Mouse (Mus musculus): ENCODE measurements around the gene Gm17677. TPM values are rescaled to one million over a fixed set of nuclear protein-coding genes. Genes with fewer than 3 reads are reported as not detected.

Gm17677 gene
- polyA plus RNA-seq (2012; ENCODE audit: insufficient read depth, insufficient read length, missing spikeins) = not detected in 2 replicates

DNA sequence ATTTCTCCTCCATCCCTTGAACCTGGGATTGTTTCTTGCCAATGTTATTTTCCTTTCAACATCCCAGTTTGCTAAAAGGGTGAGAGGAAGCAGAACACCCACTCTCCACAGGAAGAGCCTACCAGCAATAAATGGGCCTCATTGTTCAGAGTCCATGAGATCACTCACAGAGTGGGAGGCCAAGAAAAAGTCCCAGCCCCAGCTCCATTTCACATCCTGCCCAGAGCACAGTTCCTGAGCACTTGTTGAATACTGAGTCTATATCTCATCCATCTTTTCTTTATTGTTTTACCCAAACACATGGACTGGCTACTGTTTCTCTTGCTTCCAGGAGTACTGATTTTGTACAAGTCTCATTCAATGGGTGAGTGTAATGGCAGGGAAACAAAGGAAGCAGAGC lies at the start of gene Gm17677:
Gene Gm17677, plus strand, starts transcription at position 301 of the 400 bp plus-strand sequence.
- TF ChIP-seq POLR2A (IDR thresholded peaks at IDR 0.05; ENCODE audit: borderline replicate concordance, low read depth, low read length) = no peak
- no peak for TF ChIP-seq CTCF (IDR thresholded peaks at IDR 0.05; ENCODE audit: low read depth, low read length)
- H3K27ac ChIP-seq (ENCODE audit: insufficient read depth, low read depth, low read length) = no peak within 1 kb of the TSS
- H3K4me3 ChIP-seq (ENCODE audit: insufficient read depth, low read length) = no peak within 1 kb of the TSS
- no peaks in the 10 kb centered on the region for H3K4me1 ChIP-seq (ENCODE audit: control insufficient read depth, insufficient read depth, low read length)

DNA sequence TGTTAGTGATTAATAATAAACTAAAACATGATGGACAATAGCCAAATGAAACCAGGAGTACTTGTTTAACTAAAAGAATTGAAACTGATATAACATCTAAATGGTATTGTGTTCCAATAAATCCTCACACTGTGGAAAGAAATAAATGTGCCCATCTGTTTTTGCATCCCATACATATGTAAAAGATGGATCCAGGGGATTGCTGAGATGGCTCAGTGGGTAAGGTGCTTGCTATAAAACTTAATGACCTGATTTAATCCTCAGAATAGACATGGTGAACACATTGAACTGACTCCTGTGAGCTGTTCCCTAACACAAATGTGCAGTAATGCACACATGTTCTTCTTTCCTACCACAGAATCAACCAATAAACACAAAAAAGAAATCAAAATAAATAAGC lies 48.9 kb upstream of the Gm17677 start:
- Histone ChIP-seq H3K4me3 (ENCODE audit: insufficient read depth, low read length) (no peak overlapping the region), H3K27ac (ENCODE audit: insufficient read depth, low read depth, low read length) (no peak overlapping the region), H3K4me1 (ENCODE audit: control insufficient read depth, insufficient read depth, low read length) (no peaks in the 10 kb centered on the region)
- TF ChIP-seq CTCF (IDR thresholded peaks at IDR 0.05; ENCODE audit: low read depth, low read length) = no peak
- no peak for TF ChIP-seq POLR2A (IDR thresholded peaks at IDR 0.05; ENCODE audit: borderline replicate concordance, low read depth, low read length)

DNA sequence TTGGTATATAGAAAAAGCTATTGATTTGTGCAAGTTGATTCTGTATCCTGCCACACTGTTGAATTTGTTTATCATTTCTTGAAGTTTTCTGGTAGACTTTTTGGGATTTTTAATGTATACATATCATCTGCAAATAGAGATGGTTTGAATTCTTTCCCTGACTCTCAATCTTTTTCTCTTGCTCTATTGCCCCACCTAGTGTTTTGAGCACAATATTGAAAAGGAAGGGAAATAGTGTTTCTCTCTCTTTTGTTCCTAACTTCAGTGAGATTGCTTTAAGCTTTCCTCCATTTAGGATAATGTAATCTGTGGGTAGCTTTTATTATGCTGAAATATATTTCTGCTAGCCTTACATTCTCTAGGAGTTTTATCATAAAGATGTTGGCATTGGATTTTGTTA lies 33.6 kb upstream of the Gm17677 start:
- Histone ChIP-seq H3K27ac (ENCODE audit: insufficient read depth, low read depth, low read length) (no peak overlapping the region), H3K4me3 (ENCODE audit: insufficient read depth, low read length) (no peak overlapping the region), H3K4me1 (ENCODE audit: control insufficient read depth, insufficient read depth, low read length) (no peaks in the 10 kb centered on the region)
- TF ChIP-seq CTCF (IDR thresholded peaks at IDR 0.05; ENCODE audit: low read depth, low read length) = no peak
- TF ChIP-seq POLR2A (IDR thresholded peaks at IDR 0.05; ENCODE audit: borderline replicate concordance, low read depth, low read length) = no peak

DNA sequence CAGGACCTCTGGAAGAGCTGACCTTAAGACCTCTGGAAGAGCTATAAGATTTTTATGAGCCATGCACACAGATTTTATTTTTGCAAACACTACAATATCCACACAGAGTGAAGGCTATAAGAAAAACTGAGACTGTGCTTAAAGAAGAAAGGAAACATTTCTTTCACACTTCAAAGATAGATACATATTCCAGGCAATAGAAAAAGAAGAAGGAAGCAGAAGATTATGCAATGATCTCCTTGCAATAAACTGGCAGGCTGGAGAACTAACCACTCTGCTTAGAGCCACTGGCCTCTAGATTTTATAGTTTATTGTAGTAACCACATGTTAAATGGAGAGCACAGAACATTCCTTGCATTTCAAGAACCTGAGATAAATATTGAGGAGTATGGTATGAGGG lies 16.0 kb downstream of the Gm17677 start:
- no peaks in the 10 kb centered on the region for H3K4me1 ChIP-seq (ENCODE audit: control insufficient read depth, insufficient read depth, low read length)
- TF ChIP-seq POLR2A (IDR thresholded peaks at IDR 0.05; ENCODE audit: borderline replicate concordance, low read depth, low read length) = no peak
- no peak for TF ChIP-seq CTCF (IDR thresholded peaks at IDR 0.05; ENCODE audit: low read depth, low read length)
- H3K4me3 ChIP-seq (ENCODE audit: insufficient read depth, low read length) = no peak overlapping the region
- H3K27ac ChIP-seq (ENCODE audit: insufficient read depth, low read depth, low read length) = no peak overlapping the region

DNA sequence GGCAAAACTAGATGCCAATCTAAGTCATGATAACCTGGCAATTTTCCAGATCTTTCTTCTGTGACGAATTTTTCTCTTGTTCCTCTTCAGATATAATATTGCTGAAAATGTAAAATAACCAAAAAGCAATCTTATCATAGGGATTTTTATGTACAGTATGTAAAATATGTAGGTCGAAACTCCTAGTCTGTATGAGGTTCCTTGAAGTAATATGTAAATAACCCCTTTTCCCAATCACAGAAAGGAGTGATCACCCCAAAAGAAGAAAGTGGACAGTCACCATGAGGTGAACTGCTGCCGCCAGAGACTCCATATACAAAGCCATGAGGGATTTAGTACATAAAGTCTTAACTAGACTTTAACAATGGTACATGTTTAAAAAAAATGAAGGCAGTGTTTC lies 37.2 kb downstream of the Gm17677 start, which contains the start of gene Gm17727:
Gene Gm17727, minus strand, starts transcription at position 101 of the 400 bp plus-strand sequence.
- no peak for TF ChIP-seq POLR2A (IDR thresholded peaks at IDR 0.05; ENCODE audit: borderline replicate concordance, low read depth, low read length)
- TF ChIP-seq CTCF (IDR thresholded peaks at IDR 0.05; ENCODE audit: low read depth, low read length) = no peak
- H3K4me1 ChIP-seq (ENCODE audit: control insufficient read depth, insufficient read depth, low read length) = no peaks in the 10 kb centered on the region
- no peak within 1 kb of the TSS for H3K4me3 ChIP-seq (ENCODE audit: insufficient read depth, low read length)
- H3K27ac ChIP-seq (ENCODE audit: insufficient read depth, low read depth, low read length) = no peak within 1 kb of the TSS

DNA sequence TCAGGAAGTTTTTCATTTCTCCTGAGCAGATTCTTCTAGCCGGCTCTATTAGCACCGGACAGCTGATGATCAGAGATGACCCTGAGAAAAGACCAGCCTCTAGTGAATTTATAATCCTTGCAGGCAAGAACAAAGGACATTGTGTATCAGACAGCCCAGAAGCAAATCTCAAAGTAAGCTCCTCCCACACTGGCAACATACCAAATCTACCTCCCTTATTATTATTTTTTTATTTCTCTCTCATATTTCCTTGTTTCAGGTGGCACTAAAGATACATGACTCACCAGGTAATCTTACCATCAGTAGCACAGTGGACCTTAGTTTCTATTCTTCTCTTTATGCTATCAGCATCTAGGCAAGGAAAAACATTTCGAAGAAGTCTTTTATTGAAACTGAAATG lies 49.2 kb downstream of the Gm17677 start, which contains the start of the genes Gm27235 and D730048I06Rik:
Gene Gm27235, minus strand, starts transcription at position 101 of the 400 bp plus-strand sequence.
Gene D730048I06Rik, minus strand, starts transcription at position 112 of the 400 bp plus-strand sequence.
- no peak for TF ChIP-seq CTCF (IDR thresholded peaks at IDR 0.05; ENCODE audit: low read depth, low read length)
- TF ChIP-seq POLR2A (IDR thresholded peaks at IDR 0.05; ENCODE audit: borderline replicate concordance, low read depth, low read length) = no peak
- no peaks in the 10 kb centered on the region for H3K4me1 ChIP-seq (ENCODE audit: control insufficient read depth, insufficient read depth, low read length)
- H3K4me3 ChIP-seq (ENCODE audit: insufficient read depth, low read length) = no peak within 1 kb of the TSS
- H3K27ac ChIP-seq (ENCODE audit: insufficient read depth, low read depth, low read length) = no peak within 1 kb of the TSS

Other genes with a start within 250 kb of the Gm17677 start
- not detected in 2 replicates for gene Gm1113, start 222.8 kb upstream of the Gm17677 start, polyA plus RNA-seq (2012; ENCODE audit: insufficient read depth, insufficient read length, missing spikeins)
- gene Ddx25, start 182.5 kb upstream of the Gm17677 start, polyA plus RNA-seq (2012; ENCODE audit: insufficient read depth, insufficient read length, missing spikeins) = not detected in 2 replicates
- gene Pus3, start 182.5 kb upstream of the Gm17677 start, polyA plus RNA-seq (2012; ENCODE audit: insufficient read depth, insufficient read length, missing spikeins) = 7.9 and 9.0 TPM in 2 replicates
- gene Pate2, start 170.8 kb upstream of the Gm17677 start, polyA plus RNA-seq (2012; ENCODE audit: insufficient read depth, insufficient read length, missing spikeins) = not detected in 2 replicates
- 8.8 and 9.4 TPM in 2 replicates for gene Hyls1, start 170.7 kb upstream of the Gm17677 start, polyA plus RNA-seq (2012; ENCODE audit: insufficient read depth, insufficient read length, missing spikeins)
- gene Pate4, start 129.1 kb upstream of the Gm17677 start, polyA plus RNA-seq (2012; ENCODE audit: insufficient read depth, insufficient read length, missing spikeins) = not detected in 2 replicates
- gene Pate3, start 92.8 kb upstream of the Gm17677 start, polyA plus RNA-seq (2012; ENCODE audit: insufficient read depth, insufficient read length, missing spikeins) = not detected in 2 replicates
- gene Pate1, start 53.7 kb upstream of the Gm17677 start, polyA plus RNA-seq (2012; ENCODE audit: insufficient read depth, insufficient read length, missing spikeins) = not detected in 2 replicates
- not detected in 2 replicates for gene Gm17727, start 37.1 kb downstream of the Gm17677 start, polyA plus RNA-seq (2012; ENCODE audit: insufficient read depth, insufficient read length, missing spikeins)
- gene Gm27235, start 49.1 kb downstream of the Gm17677 start, polyA plus RNA-seq (2012; ENCODE audit: insufficient read depth, insufficient read length, missing spikeins) = not detected in 2 replicates
- gene D730048I06Rik, start 49.1 kb downstream of the Gm17677 start, polyA plus RNA-seq (2012; ENCODE audit: insufficient read depth, insufficient read length, missing spikeins) = not detected in 2 replicates
- not detected in 2 replicates for gene 9230110F15Rik, start 103.1 kb downstream of the Gm17677 start, polyA plus RNA-seq (2012; ENCODE audit: insufficient read depth, insufficient read length, missing spikeins)
- gene 9230113P08Rik, start 167.4 kb downstream of the Gm17677 start, polyA plus RNA-seq (2012; ENCODE audit: insufficient read depth, insufficient read length, missing spikeins) = not detected in 2 replicates

Data from bone marrow macrophage, adult 2 months (primary cell).